Mouse (Mus musculus): ENCODE data around the gene Gm572.

- TF ChIP-seq CTCF (IDR thresholded peaks at IDR 0.05; ENCODE audit: borderline replicate concordance, insufficient read depth, low read depth, low read length): no peak
- no peak for TF ChIP-seq POLR2A (IDR thresholded peaks at IDR 0.05; ENCODE audit: borderline replicate concordance, insufficient read depth, low read length)
These were observed at the start of gene Gm572 for GRCm38 (mm10) chr4:148643291-148644156.
